Mouse (Mus musculus) thymus, adult 2 months (tissue): ENCODE data around the gene Ackr3. TPM values are rescaled to one million over a fixed set of nuclear protein-coding genes. Genes with fewer than 3 reads are reported as not detected.

Source experiments
- DNase-seq: peaks from one replicate; pipeline ENCODE4 v3.0.0; 2021
- H3K27ac ChIP-seq: fragments of 200-500 bp; 2 replicates; pipeline ENCODE4 v1.5.1; 2012; ENCODE audit warnings: low read length, control low read depth; ENCODE audit not compliant: control insufficient read depth, insufficient read depth
- H3K27me3 ChIP-seq: fragments of 200-500 bp; 2 replicates; pipeline ENCODE4 v1.6.1; 2012; ENCODE audit warnings: mild to moderate bottlenecking, low read length, moderate library complexity, mixed read lengths; ENCODE audit not compliant: control insufficient read depth, insufficient read depth
- H3K36me3 ChIP-seq: fragments of 200-500 bp; 2 replicates; pipeline ENCODE4 v1.6.1; 2012; ENCODE audit warnings: mild to moderate bottlenecking, low read length, moderate library complexity; ENCODE audit not compliant: control insufficient read depth, insufficient read depth
- H3K4me1 ChIP-seq: fragments of 200-500 bp; replicated peaks from 2 replicates; pipeline ENCODE4 v1.6.1; 2012; ENCODE audit warnings: low read length; ENCODE audit not compliant: control insufficient read depth, insufficient read depth
- H3K4me3 ChIP-seq: fragments of 200-500 bp; 2 replicates; pipeline ENCODE4 v1.5.1; 2012; ENCODE audit warnings: mild to moderate bottlenecking, low read length, control low read depth, moderate library complexity; ENCODE audit not compliant: control insufficient read depth, insufficient read depth
- CTCF ChIP-seq: fragments of 200-500 bp; IDR thresholded peaks from 2 replicates; pipeline ENCODE4 v1.5.1; 2012; ENCODE audit warnings: mild to moderate bottlenecking, control low read depth, low read length, moderate library complexity, borderline replicate concordance; ENCODE audit not compliant: control insufficient read depth, poor library complexity, insufficient read depth; ENCODE audit errors: extremely low read depth
- POLR2A ChIP-seq: fragments of 200-500 bp; IDR thresholded peaks from 2 replicates; pipeline ENCODE4 v1.6.1; 2012; ENCODE audit warnings: mild to moderate bottlenecking, low read length, control low read depth, moderate library complexity; ENCODE audit not compliant: control insufficient read depth, poor library complexity, insufficient read depth; ENCODE audit errors: extremely low read depth
- WGBS: fragments of 180-500 bp; shearing (Covaris S2); methylation state at CpG from one replicate; pipeline ENCODE4 v1.1.7; 2018; 5-methylcytosine and 5-hydroxymethylcytosine counted together
- polyA plus RNA-seq: library from polyadenylated mRNA; depleted of rRNA; stranded (reverse); fragments of >200 nt; gene quantifications from 2 replicates; pipeline ENCODE4 v1.2.3, GENCODE M21; 2012

The Ackr3 gene
- polyA plus RNA-seq, 1 experiment: 24.7 TPM

DNA sequence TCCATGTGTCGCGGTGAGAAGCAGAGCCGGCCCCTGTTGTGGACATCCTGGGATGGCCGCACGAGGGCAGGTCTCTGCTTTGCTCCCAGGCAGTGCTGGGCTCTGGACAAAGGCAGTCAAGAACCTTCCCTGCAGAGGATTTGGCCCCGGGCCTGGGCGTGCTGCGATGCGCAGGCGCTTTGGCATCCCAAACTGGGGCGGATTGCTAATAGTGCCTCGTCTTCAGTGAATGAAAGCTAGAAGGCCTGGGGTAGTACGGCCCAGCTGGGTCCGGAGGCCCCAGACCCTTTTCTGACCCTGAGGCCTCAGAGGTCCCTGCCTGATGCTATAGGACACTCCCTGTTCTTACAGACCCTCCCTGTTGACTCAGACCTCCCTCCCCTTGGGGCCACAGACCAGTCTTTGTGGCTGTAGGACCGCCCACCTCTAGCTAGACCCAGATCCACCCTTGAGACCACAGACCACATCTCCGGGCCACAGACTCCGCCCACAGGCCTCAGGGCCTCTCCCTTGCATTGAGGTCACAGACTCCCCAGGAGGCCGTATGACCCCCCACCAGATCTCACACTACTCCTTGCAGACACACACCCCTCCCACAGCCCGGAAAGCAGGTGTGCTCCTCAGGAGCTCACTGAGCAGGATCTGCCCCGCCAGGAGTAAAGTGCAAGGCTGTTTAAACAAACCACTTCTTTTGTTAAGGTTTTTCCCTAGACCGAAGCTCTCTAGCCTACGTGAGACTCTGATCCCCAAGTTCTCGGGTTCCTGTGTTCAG lies 1.4 kb upstream of the Ackr3 start:
- Histone ChIP-seq H3K27ac (no peak overlapping the region), H3K4me1 (0 out of 2 replicates have a peak, but pooled peaks cover 2% of the 10 kb centered on the region), H3K27me3 (no peaks in the 10 kb centered on the region; the same call in 1 of the 2 replicates), H3K4me3 (no peak overlapping the region), H3K36me3 (no peaks in the 10 kb centered on the region)
- TF ChIP-seq POLR2A (no peak), CTCF (no peak)
- DNase-seq: no peak
- 31% methylated on average over 23 of the region's 23 CpGs for WGBS

DNA sequence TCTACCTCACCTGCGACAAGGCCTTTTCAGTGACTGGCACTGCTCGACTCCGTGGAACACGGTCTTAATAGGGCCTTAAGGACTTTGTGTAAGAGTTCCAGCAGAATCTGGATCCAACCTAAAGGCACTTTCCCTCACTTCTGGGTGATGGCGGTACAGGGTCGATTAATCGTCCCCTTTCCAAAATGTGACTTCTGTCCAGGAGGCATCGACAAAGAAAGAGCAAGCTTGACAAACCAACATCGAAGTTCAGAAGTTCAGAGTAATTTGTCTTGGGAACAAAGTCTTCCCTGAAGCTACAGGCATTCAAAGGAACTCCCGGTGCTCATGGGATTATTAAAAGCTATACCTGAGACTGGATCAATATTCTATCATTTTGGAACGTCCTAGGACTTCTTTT lies 439 bp upstream of the Ackr3 start:
- Histone ChIP-seq H3K4me3 (no peak overlapping the region), H3K36me3 (no peaks in the 10 kb centered on the region), H3K4me1 (0 out of 2 replicates have a peak, but pooled peaks cover 2% of the 10 kb centered on the region), H3K27ac (no peak overlapping the region), H3K27me3 (no peaks in the 10 kb centered on the region; the same call in 1 of the 2 replicates)
- WGBS: 23% methylated on average over 11 of the region's 11 CpGs
- no peak for DNase-seq
- TF ChIP-seq POLR2A (no peak), CTCF (no peak)

DNA sequence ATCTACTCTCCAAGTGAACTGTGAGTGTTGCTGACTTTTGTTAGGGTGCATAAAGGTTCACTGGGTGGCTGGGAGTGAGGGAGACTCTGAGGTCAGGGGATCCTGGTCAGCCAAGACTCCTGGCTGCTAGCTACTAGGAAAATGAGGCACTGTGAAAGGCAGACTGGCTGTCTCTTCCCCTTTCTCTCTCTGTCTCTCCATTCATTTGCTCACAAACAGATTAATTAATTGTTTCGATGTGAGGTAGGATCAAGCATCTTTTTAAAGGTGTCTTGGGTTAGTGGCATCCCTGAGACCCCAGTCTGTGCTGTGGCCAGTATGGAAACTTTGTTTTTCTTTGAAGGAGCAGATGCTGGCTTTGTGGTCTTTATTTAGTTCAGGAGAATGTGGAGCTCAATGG lies 1.0 kb downstream of the Ackr3 start:
- DNase-seq: no peak
- Histone ChIP-seq H3K36me3 (no peaks in the 10 kb centered on the region), H3K27ac (no peak overlapping the region), H3K4me1 (0 out of 2 replicates have a peak, but pooled peaks cover 2% of the 10 kb centered on the region), H3K4me3 (no peak overlapping the region), H3K27me3 (no peaks in the 10 kb centered on the region; the same call in 1 of the 2 replicates)
- TF ChIP-seq POLR2A: no peak
- TF ChIP-seq CTCF: no peak
- WGBS: 50% methylated on average over 1 of the region's 1 CpGs

DNA sequence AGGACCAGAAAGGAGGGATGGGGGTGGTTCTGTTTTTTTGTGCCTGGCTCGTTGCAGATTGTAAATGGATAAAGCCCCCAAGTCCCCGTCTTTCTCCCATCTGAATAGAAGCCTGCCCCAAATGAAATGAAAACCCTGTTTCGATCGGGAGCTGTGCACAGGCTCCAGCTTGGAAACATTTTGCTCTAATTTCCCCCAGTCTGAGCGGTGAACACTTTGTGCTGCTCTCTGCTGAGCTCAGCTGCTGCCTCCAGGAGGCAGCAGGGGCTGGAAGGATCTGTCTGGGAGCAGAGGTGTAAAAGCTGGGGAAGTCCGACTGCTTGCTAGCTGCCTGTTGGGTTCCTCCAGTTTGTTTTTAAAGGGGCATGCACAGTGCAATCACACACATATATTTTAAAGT lies 1.4 kb downstream of the Ackr3 start:
- DNase-seq: no peak
- H3K4me3 ChIP-seq: no peak overlapping the region
- 0 out of 2 replicates have a peak, but pooled peaks cover 2% of the 10 kb centered on the region for H3K4me1 ChIP-seq
- no peaks in the 10 kb centered on the region for H3K36me3 ChIP-seq
- TF ChIP-seq CTCF (no peak), POLR2A (no peak)
- no peaks in the 10 kb centered on the region; the same call in 1 of the 2 replicates for H3K27me3 ChIP-seq
- 19% methylated on average over 6 of the region's 6 CpGs for WGBS
- no peak overlapping the region for H3K27ac ChIP-seq

DNA sequence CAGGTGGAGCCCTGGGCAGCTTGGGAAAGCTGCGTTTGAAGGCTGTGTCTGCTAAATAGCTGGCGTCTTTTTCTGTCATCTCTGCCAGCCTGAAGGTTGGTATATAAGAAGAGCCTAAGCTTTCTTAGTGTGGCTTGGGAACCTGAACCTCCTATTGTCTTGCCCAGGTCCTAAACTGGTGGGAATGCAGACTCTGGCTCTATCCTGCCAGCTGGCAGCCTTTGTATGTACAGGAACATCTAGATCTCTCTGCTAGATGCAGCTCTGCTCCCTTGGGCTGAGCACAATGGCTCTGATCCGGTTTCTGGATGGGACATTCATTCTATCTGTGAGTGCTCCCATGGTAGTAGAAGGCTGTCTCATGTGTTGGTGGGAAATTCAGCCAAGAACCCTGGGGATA lies 2.9 kb downstream of the Ackr3 start:
- WGBS: 78% methylated on average over 3 of the region's 3 CpGs
- Histone ChIP-seq H3K27ac (no peak overlapping the region), H3K27me3 (no peaks in the 10 kb centered on the region; the same call in 1 of the 2 replicates), H3K4me3 (no peak overlapping the region), H3K4me1 (0 out of 2 replicates have a peak, but pooled peaks cover 2% of the 10 kb centered on the region), H3K36me3 (no peaks in the 10 kb centered on the region)
- TF ChIP-seq CTCF (no peak), POLR2A (no peak)
- no peak for DNase-seq

DNA sequence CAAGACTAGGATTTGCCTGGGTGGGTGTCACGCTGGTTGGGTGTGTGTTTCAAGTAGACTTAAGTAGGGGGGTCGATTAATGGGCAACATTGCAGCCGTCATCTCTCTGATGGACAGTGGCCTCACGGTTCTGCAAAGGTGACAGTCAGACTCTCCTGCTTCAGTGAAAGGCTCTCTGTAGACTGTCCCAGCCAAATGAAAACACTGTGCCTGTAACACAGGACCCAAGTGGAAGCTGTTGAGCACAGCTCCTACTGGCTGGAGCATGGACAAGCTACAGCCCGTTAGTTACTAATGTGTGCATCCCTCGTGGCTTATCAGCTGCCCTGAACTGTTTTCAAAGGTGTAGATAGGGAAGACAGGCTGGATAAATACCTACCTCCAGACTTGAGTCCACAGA lies 3.5 kb downstream of the Ackr3 start:
- Histone ChIP-seq H3K27me3 (no peaks in the 10 kb centered on the region; the same call in 1 of the 2 replicates), H3K4me1 (0 out of 2 replicates have a peak, but pooled peaks cover 2% of the 10 kb centered on the region), H3K27ac (no peak overlapping the region), H3K4me3 (no peak overlapping the region), H3K36me3 (no peaks in the 10 kb centered on the region)
- DNase-seq: no peak
- 93% methylated on average over 6 of the region's 6 CpGs for WGBS
- TF ChIP-seq POLR2A (no peak), CTCF (no peak)
